Mouse (Mus musculus) midbrain, embryonic 10.5 days (tissue): ENCODE data around the gene Rasal1. TPM values are rescaled to one million over a fixed set of nuclear protein-coding genes. Genes with fewer than 3 reads are reported as not detected.

Experiments
- polyA plus RNA-seq: library from polyadenylated mRNA; unstranded; fragments of >200 nt; fragmentation: Nextera tagmentation; extraction: Ambion mirVana; gene quantifications from 2 replicates; pipeline ENCODE4 v1.2.1, GENCODE M21; 2016

Gene Rasal1
- polyA plus RNA-seq, 1 experiment from 2014 or later, result 0.10 TPM

Other genes starting within 250 kb of the Rasal1 start
- gene Lhx5, start 217.1 kb upstream of the Rasal1 start, polyA plus RNA-seq, result 23.5 and 30.5 TPM in 2 replicates
- gene Sdsl, start 176.0 kb upstream of the Rasal1 start, polyA plus RNA-seq, result 5.5 and 6.2 TPM in 2 replicates
- gene Sds, start 172.3 kb upstream of the Rasal1 start, polyA plus RNA-seq, result not detected in 2 replicates
- gene Plbd2, start 145.2 kb upstream of the Rasal1 start, polyA plus RNA-seq, result 35.6 and 37.0 TPM in 2 replicates
- gene Slc8b1, start 137.6 kb upstream of the Rasal1 start, polyA plus RNA-seq, result 3.9 and 4.6 TPM in 2 replicates
- 10.3 and 11.1 TPM in 2 replicates for gene Tpcn1, start 60.1 kb upstream of the Rasal1 start, polyA plus RNA-seq
- gene Iqcd, start 59.8 kb upstream of the Rasal1 start, polyA plus RNA-seq, result 0.95 and 0.98 TPM in 2 replicates
- 16.0 and 16.2 TPM in 2 replicates for gene Rita1, start 36.2 kb upstream of the Rasal1 start, polyA plus RNA-seq
- 59.4 and 59.7 TPM in 2 replicates for gene Ddx54, start 36.1 kb upstream of the Rasal1 start, polyA plus RNA-seq
- not detected in 2 replicates for gene Cfap73, start 14.6 kb upstream of the Rasal1 start, polyA plus RNA-seq
- gene Dtx1, start 63.1 kb downstream of the Rasal1 start, polyA plus RNA-seq, result 2.2 and 4.8 TPM in 2 replicates
- 0.09 TPM in 1 of 2 replicates, not detected in the other for gene Oas2, start 101.0 kb downstream of the Rasal1 start, polyA plus RNA-seq
- gene Oas3, start 128.8 kb downstream of the Rasal1 start, polyA plus RNA-seq, result 0.02 and 0.10 TPM in 2 replicates
- gene Oas1e, start 146.7 kb downstream of the Rasal1 start, polyA plus RNA-seq, result 0.11 TPM in 1 of 2 replicates, not detected in the other
- 0.16 and 0.26 TPM in 2 replicates for gene Oas1c, start 163.7 kb downstream of the Rasal1 start, polyA plus RNA-seq
- not detected in 2 replicates for gene Oas1f, start 198.6 kb downstream of the Rasal1 start, polyA plus RNA-seq
- not detected in 2 replicates for gene Oas1h, start 212.6 kb downstream of the Rasal1 start, polyA plus RNA-seq
- not detected in 2 replicates for gene Oas1g, start 238.8 kb downstream of the Rasal1 start, polyA plus RNA-seq